Mouse (Mus musculus) midbrain, embryonic 11.5 days (tissue): ENCODE measurements around the gene Syt11. TPM values are rescaled to one million over a fixed set of nuclear protein-coding genes. Genes with fewer than 3 reads are reported as not detected.

ENCODE experiments used
- ATAC-seq: fragments of 200-750 bp; cut with Nextera tagmentation; 2 replicates; pipeline ENCODE4 v1.8.0; 2017; ENCODE audit warnings: moderate TSS enrichment, moderate library complexity; ENCODE audit not compliant: low FRiP score
- DNase-seq: peaks from one replicate; pipeline ENCODE4 v3.0.0; 2015; ENCODE audit warnings: low spot score; ENCODE audit errors: missing footprints
- H3K27ac ChIP-seq: fragments of 300-500 bp; sonication (generic); 2 replicates; pipeline ENCODE4 v1.5.1; 2014; ENCODE audit warnings: low read depth, low read length
- H3K27me3 ChIP-seq: fragments of 300-500 bp; sonication (generic); 2 replicates; pipeline ENCODE4 v1.6.1; 2014; ENCODE audit warnings: mild to moderate bottlenecking, low read length, moderate library complexity, mixed read lengths; ENCODE audit not compliant: control insufficient read depth, insufficient read depth
- H3K36me3 ChIP-seq: fragments of 300-500 bp; sonication (generic); 2 replicates; pipeline ENCODE4 v1.6.1; 2014; ENCODE audit warnings: mild to moderate bottlenecking, low read length, moderate library complexity, mixed read lengths; ENCODE audit not compliant: control insufficient read depth, insufficient read depth
- H3K4me1 ChIP-seq: fragments of 300-500 bp; sonication (generic); 2 replicates; pipeline ENCODE4 v1.6.1; 2014; ENCODE audit warnings: low read length; ENCODE audit not compliant: control insufficient read depth, insufficient read depth
- H3K4me2 ChIP-seq: fragments of 300-500 bp; sonication (generic); 2 replicates; pipeline ENCODE4 v1.6.1; 2014; ENCODE audit warnings: mild to moderate bottlenecking, moderate library complexity
- H3K4me3 ChIP-seq: fragments of 300-500 bp; sonication (generic); 2 replicates; pipeline ENCODE4 v1.5.1; 2014; ENCODE audit warnings: low read depth, low read length
- H3K9ac ChIP-seq: fragments of 300-500 bp; sonication (generic); 2 replicates; pipeline ENCODE4 v1.6.1; 2014; ENCODE audit warnings: low read length
- H3K9me3 ChIP-seq: fragments of 300-500 bp; sonication (generic); 2 replicates; pipeline ENCODE4 v1.6.1; 2016; ENCODE audit warnings: low read length; ENCODE audit not compliant: control insufficient read depth
- WGBS: fragments of 180-500 bp; shearing (Covaris S2); extraction: QIAGEN DNeasy Blood & Tissue Kit; methylation state at CpG from one replicate; pipeline ENCODE4 v1.1.7; 2014; 5-methylcytosine and 5-hydroxymethylcytosine counted together
- polyA plus RNA-seq: library from polyadenylated mRNA; unstranded; fragments of >200 nt; fragmentation: Nextera tagmentation; extraction: Ambion mirVana; gene quantifications from 2 replicates; pipeline ENCODE4 v1.2.1, GENCODE M21; 2014

The Syt11 gene
- polyA plus RNA-seq, 1 experiment from 2014 or later, result 178 TPM

GRCm38 (mm10) chr3:88746139-88746870 lies 28.7 kb downstream of the Syt11 start:
- no peaks in the 10 kb centered on the region for H3K27me3 ChIP-seq
- DNase-seq (no peak), ATAC-seq (no peak)
- peaks cover 58% of the 10 kb centered on the region for H3K36me3 ChIP-seq
- no peak overlapping the region for H3K9ac ChIP-seq
- H3K4me3 ChIP-seq, result no peak overlapping the region
- no peak overlapping the region for H3K4me2 ChIP-seq
- H3K9me3 ChIP-seq, result peaks cover 19% of the 10 kb centered on the region
- H3K4me1 ChIP-seq, result no peaks in the 10 kb centered on the region
- WGBS, result 95% methylated on average over 13 of the region's 15 CpGs
- H3K27ac ChIP-seq, result no peak overlapping the region

- WGBS, result 94% methylated on average over 9 of the region's 9 CpGs
- no peak overlapping the region for H3K27ac ChIP-seq
- H3K4me1 ChIP-seq, result no peaks in the 10 kb centered on the region
These were observed 29.4 kb downstream of the Syt11 start for GRCm38 (mm10) chr3:88745534-88745933.

GRCm38 (mm10) chr3:88740147-88740546 lies 34.8 kb downstream of the Syt11 start:
- Histone ChIP-seq H3K4me1 (no peaks in the 10 kb centered on the region), H3K27ac (no peak overlapping the region), H3K27me3 (no peaks in the 10 kb centered on the region), H3K9me3 (no peaks in the 10 kb centered on the region), H3K36me3 (peaks cover 10% of the 10 kb centered on the region), H3K4me2 (no peak overlapping the region), H3K9ac (no peak overlapping the region), H3K4me3 (no peak overlapping the region)
- WGBS, result 95% methylated on average over 3 of the region's 3 CpGs
- no peak for DNase-seq
- ATAC-seq, result no peak

More at GRCm38 (mm10) chr3:88745534-88745933, 29.4 kb downstream of the Syt11 start:
- DNase-seq, result no peak
- H3K36me3 ChIP-seq, result peaks cover 54% of the 10 kb centered on the region
- H3K9ac ChIP-seq, result no peak overlapping the region
- ATAC-seq, result no peak
- H3K4me2 ChIP-seq, result no peak overlapping the region
- no peaks in the 10 kb centered on the region for H3K27me3 ChIP-seq
- H3K4me3 ChIP-seq, result no peak overlapping the region
- peaks cover 19% of the 10 kb centered on the region for H3K9me3 ChIP-seq

GRCm38 (mm10) chr3:88738641-88739040 lies 36.3 kb downstream of the Syt11 start:
- Histone ChIP-seq H3K4me3 (no peak overlapping the region), H3K9me3 (no peaks in the 10 kb centered on the region), H3K36me3 (peaks cover 6% of the 10 kb centered on the region; the same call in 1 of the 2 replicates), H3K27me3 (no peaks in the 10 kb centered on the region), H3K27ac (no peak overlapping the region), H3K4me1 (no peaks in the 10 kb centered on the region), H3K4me2 (no peak overlapping the region), H3K9ac (no peak overlapping the region)
- ATAC-seq (no peak), DNase-seq (peak; percentile 92)
- 55% methylated on average over 3 of the region's 3 CpGs for WGBS

GRCm38 (mm10) chr3:88736556-88736955 lies 38.4 kb downstream of the Syt11 start:
- WGBS, result 96% methylated on average over 2 of the region's 2 CpGs
- ATAC-seq, result no peak
- Histone ChIP-seq H3K4me2 (no peak overlapping the region), H3K9ac (no peak overlapping the region), H3K27ac (no peak overlapping the region), H3K36me3 (peaks cover 1% of the 10 kb centered on the region; the same call in 1 of the 2 replicates), H3K27me3 (no peaks in the 10 kb centered on the region), H3K9me3 (no peaks in the 10 kb centered on the region), H3K4me1 (no peaks in the 10 kb centered on the region), H3K4me3 (no peak overlapping the region)
- DNase-seq, result no peak

GRCm38 (mm10) chr3:88719098-88719497 lies 55.9 kb downstream of the Syt11 start:
- no peaks in the 10 kb centered on the region for H3K9me3 ChIP-seq
- no peak overlapping the region for H3K9ac ChIP-seq
- H3K36me3 ChIP-seq, result no peaks in the 10 kb centered on the region
- H3K4me1 ChIP-seq, result peaks cover 3% of the 10 kb centered on the region; the same call in 1 of the 2 replicates
- no peak overlapping the region for H3K4me2 ChIP-seq
- no peak overlapping the region for H3K4me3 ChIP-seq
- ATAC-seq (no peak), DNase-seq (no peak)
- 95% methylated on average over 2 of the region's 2 CpGs for WGBS
- H3K27ac ChIP-seq, result no peak overlapping the region
- no peaks in the 10 kb centered on the region for H3K27me3 ChIP-seq

- DNase-seq (no peak), ATAC-seq (no peak)
- Histone ChIP-seq H3K27me3 (no peaks in the 10 kb centered on the region), H3K9me3 (no peaks in the 10 kb centered on the region), H3K4me1 (peaks cover 3% of the 10 kb centered on the region; the same call in 1 of the 2 replicates), H3K27ac (no peak overlapping the region), H3K36me3 (no peaks in the 10 kb centered on the region), H3K4me3 (no peak overlapping the region), H3K4me2 (no peak overlapping the region; the same call in 1 of the 2 replicates), H3K9ac (no peak overlapping the region)
- WGBS, result 79% methylated on average over 1 of the region's 1 CpGs
These were observed 57.1 kb downstream of the Syt11 start for GRCm38 (mm10) chr3:88717831-88718230.

GRCm38 (mm10) chr3:88717198-88717798 lies 57.7 kb downstream of the Syt11 start:
- ATAC-seq (peak; percentile 81), DNase-seq (no peak)
- Histone ChIP-seq H3K4me3 (peak overlapping the region; percentile 64), H3K9me3 (no peaks in the 10 kb centered on the region), H3K9ac (peak overlapping the region; percentile 64), H3K27ac (no peak overlapping the region; the same call in 1 of the 2 replicates), H3K4me2 (peak overlapping the region; percentile 64), H3K36me3 (no peaks in the 10 kb centered on the region), H3K27me3 (no peaks in the 10 kb centered on the region), H3K4me1 (peaks cover 3% of the 10 kb centered on the region; the same call in 1 of the 2 replicates)
- 9% methylated on average over 9 of the region's 9 CpGs for WGBS
